Mouse (Mus musculus) neural tube, embryonic 11.5 days (tissue): Measurements from ENCODE around the gene Hhatl. TPM values are rescaled to one million over a fixed set of nuclear protein-coding genes. Genes with fewer than 3 reads are reported as not detected.

Experiments used
- ATAC-seq: fragments of 200-750 bp; cut with Nextera tagmentation; 2 replicates; pipeline ENCODE4 v1.8.0; 2017; ENCODE audit warnings: moderate number of reproducible peaks, mild to moderate bottlenecking, moderate TSS enrichment, moderate library complexity; ENCODE audit not compliant: insufficient read depth, low FRiP score, low TSS enrichment
- DNase-seq: peaks from one replicate; pipeline ENCODE4 v3.0.0-alpha.2; 2015; ENCODE audit warnings: low spot score
- H3K27ac ChIP-seq: fragments of 300-500 bp; sonication (generic); 2 replicates; pipeline ENCODE4 v1.5.1; 2014; ENCODE audit warnings: low read depth, mild to moderate bottlenecking, low read length
- H3K27me3 ChIP-seq: fragments of 300-500 bp; sonication (generic); 2 replicates; pipeline ENCODE4 v1.6.1; 2014; ENCODE audit warnings: mild to moderate bottlenecking, low read length, mixed read lengths; ENCODE audit not compliant: control insufficient read depth, insufficient read depth
- H3K36me3 ChIP-seq: fragments of 300-500 bp; sonication (generic); 2 replicates; pipeline ENCODE4 v1.6.1; 2014; ENCODE audit warnings: mild to moderate bottlenecking, low read length, moderate library complexity, mixed read lengths; ENCODE audit not compliant: control insufficient read depth, insufficient read depth
- H3K4me1 ChIP-seq: fragments of 300-500 bp; sonication (generic); 2 replicates; pipeline ENCODE4 v1.6.1; 2014; ENCODE audit warnings: low read length, mixed read lengths; ENCODE audit not compliant: control insufficient read depth, insufficient read depth
- H3K4me2 ChIP-seq: fragments of 300-500 bp; sonication (generic); 2 replicates; pipeline ENCODE4 v1.6.1; 2014; ENCODE audit warnings: low read depth, mild to moderate bottlenecking, moderate library complexity
- H3K4me3 ChIP-seq: fragments of 300-500 bp; sonication (generic); 2 replicates; pipeline ENCODE4 v1.5.1; 2014; ENCODE audit warnings: low read depth, low read length
- H3K9ac ChIP-seq: fragments of 300-500 bp; sonication (generic); 2 replicates; pipeline ENCODE4 v1.6.1; 2014; ENCODE audit warnings: mild to moderate bottlenecking, low read length
- H3K9me3 ChIP-seq: fragments of 300-500 bp; sonication (generic); 2 replicates; pipeline ENCODE4 v1.6.1; 2016; ENCODE audit warnings: low read length; ENCODE audit not compliant: control insufficient read depth
- WGBS: fragments of 180-500 bp; shearing (Covaris S2); extraction: QIAGEN DNeasy Blood & Tissue Kit; methylation state at CpG from one replicate; pipeline ENCODE4 v1.1.7; 2014; 5-methylcytosine and 5-hydroxymethylcytosine counted together
- polyA plus RNA-seq: library from polyadenylated mRNA; unstranded; fragments of >200 nt; fragmentation: Nextera tagmentation; extraction: Ambion mirVana; gene quantifications from 2 replicates; pipeline ENCODE4 v1.2.1, GENCODE M21; 2014

Gene Hhatl
- polyA plus RNA-seq, 1 experiment from 2014 or later, result 0.13 TPM

DNA sequence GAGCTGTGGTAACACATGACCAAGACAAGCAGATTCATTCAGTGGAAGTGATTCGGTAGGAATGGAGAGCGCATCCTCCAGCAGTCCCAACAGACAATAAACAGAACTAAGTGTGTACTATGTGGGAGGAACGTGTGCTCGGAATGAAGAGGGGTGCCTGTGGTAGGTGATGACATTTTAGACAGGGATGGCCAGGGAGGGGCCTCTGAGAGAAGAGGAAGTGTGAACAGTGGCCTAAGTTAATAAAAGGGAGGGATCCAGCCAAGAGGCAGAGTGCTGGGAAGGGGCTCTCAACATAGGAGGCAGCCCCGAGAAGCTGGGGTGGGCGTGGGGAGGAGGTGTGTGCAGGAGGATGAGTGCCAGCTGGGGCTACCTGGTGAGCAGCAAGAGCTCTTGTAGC, 36.0 kb upstream of the Hhatl start:
- Histone ChIP-seq H3K9me3 (no peaks in the 10 kb centered on the region), H3K36me3 (no peaks in the 10 kb centered on the region), H3K4me3 (no peak overlapping the region), H3K27me3 (no peaks in the 10 kb centered on the region), H3K4me2 (no peak overlapping the region), H3K9ac (no peak overlapping the region), H3K4me1 (no peaks in the 10 kb centered on the region), H3K27ac (no peak overlapping the region)
- DNase-seq, result no peak
- ATAC-seq, result no peak
- WGBS, result 85% methylated on average over 6 of the region's 6 CpGs

DNA sequence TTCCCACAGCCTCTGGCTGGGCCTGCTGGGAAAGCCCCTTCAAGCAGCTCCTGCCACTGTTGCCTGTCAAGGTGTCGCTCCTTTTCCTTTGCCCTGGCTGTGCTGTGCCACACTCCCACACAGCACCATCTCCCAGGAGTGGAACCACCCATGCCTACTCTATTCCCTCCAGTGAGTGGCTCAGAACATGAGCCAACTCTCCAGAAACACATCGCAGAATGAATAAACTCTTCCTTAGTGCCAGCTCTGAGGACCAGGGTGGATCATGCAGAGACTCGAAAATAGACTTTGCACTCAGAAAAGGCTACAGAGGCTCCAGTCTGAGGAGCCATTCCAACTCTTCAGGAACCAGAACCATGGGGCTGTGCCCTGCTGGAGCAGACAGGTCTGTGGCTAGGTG, 34.0 kb upstream of the Hhatl start:
- DNase-seq (no peak), ATAC-seq (no peak)

DNA sequence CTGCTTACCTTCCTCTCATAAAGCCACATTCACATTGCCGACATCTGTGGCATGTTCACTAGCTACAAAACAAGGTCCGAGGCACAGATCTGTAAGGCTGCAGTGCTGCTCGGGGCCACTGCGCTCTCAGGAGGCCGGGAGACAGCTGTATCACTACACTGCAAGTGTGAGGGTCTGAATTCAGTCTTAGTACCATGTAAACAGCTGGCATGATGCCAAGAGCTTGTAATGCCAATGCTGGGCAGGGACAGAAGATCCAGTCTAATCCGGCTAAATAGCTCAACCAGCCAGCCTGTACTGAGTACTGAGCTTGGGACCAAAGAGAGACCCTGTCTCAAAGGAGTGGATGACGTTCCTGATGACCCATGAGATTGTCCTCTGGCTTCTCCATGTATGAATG, 31.7 kb upstream of the Hhatl start:
- no peak overlapping the region for H3K9ac ChIP-seq
- peaks cover 2% of the 10 kb centered on the region; the same call in 1 of the 2 replicates for H3K4me1 ChIP-seq
- H3K9me3 ChIP-seq, result no peaks in the 10 kb centered on the region
- no peak for DNase-seq
- no peak overlapping the region for H3K4me2 ChIP-seq
- no peak overlapping the region for H3K4me3 ChIP-seq
- no peaks in the 10 kb centered on the region for H3K36me3 ChIP-seq
- no peak overlapping the region for H3K27ac ChIP-seq
- 85% methylated on average over 7 of the region's 7 CpGs for WGBS
- ATAC-seq, result no peak
- H3K27me3 ChIP-seq, result no peaks in the 10 kb centered on the region

More for the DNA sequence above, 34.0 kb upstream of the Hhatl start:
- no peak overlapping the region for H3K9ac ChIP-seq
- WGBS, result 92% methylated on average over 3 of the region's 3 CpGs
- H3K27me3 ChIP-seq, result no peaks in the 10 kb centered on the region
- no peaks in the 10 kb centered on the region for H3K36me3 ChIP-seq
- H3K4me2 ChIP-seq, result no peak overlapping the region
- no peaks in the 10 kb centered on the region for H3K9me3 ChIP-seq
- peaks cover 2% of the 10 kb centered on the region; the same call in 1 of the 2 replicates for H3K4me1 ChIP-seq
- no peak overlapping the region for H3K27ac ChIP-seq
- H3K4me3 ChIP-seq, result no peak overlapping the region

DNA sequence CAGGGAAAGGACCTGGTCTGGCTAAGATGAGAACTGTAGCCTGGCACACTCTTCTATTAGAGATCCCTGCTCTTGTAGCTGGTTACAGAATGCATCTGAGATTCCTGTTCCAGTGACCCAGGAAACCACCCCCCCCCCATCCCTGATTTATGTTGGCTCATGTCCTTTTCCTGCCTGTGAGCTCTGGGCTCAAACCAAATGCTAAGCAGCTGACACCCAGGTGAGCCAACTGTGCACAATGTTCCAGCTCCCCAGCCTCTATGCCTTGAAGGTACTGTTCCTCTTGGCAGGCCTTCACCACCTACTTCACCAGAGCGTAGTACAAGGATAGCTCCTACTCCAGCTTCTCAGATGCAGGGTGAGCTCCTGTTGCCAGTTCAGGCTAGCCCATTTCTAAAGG, 30.7 kb upstream of the Hhatl start:
- ATAC-seq (no peak), DNase-seq (no peak)
- WGBS, result 95% methylated on average over 1 of the region's 1 CpGs
- H3K27me3 ChIP-seq, result no peaks in the 10 kb centered on the region
- H3K9me3 ChIP-seq, result no peaks in the 10 kb centered on the region
- H3K4me3 ChIP-seq, result no peak overlapping the region
- H3K27ac ChIP-seq, result no peak overlapping the region
- no peaks in the 10 kb centered on the region for H3K36me3 ChIP-seq
- no peak overlapping the region for H3K9ac ChIP-seq
- peaks cover 2% of the 10 kb centered on the region; the same call in 1 of the 2 replicates for H3K4me1 ChIP-seq
- H3K4me2 ChIP-seq, result no peak overlapping the region

DNA sequence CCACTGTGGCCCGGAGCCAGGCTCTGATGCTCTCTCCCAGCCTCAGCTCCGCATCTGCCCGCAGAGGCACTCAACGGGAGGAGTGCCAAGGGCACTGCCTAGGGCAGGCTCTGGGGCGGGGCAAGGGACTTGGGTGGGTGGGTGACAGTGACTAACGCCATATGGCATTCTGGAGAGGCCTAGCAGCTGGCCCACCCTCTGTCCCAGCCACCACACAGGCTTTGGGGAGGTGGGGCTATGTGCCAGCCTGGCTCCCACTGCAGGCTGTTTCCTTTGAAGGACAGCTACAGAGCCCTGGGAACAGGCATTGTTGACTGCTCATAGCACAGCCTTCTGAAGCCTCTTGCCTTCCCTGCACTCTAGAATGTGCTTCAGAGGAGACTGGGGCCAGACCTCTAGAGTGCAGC, 30.3 kb upstream of the Hhatl start:
- H3K4me3 ChIP-seq, result no peak overlapping the region
- WGBS, result 72% methylated on average over 6 of the region's 6 CpGs
- H3K4me1 ChIP-seq, result peaks cover 2% of the 10 kb centered on the region; the same call in 1 of the 2 replicates
- H3K9me3 ChIP-seq, result no peaks in the 10 kb centered on the region
- no peaks in the 10 kb centered on the region for H3K36me3 ChIP-seq
- H3K4me2 ChIP-seq, result no peak overlapping the region
- no peak overlapping the region for H3K9ac ChIP-seq
- no peak for DNase-seq
- 0 out of 2 replicates have a peak, but pooled peaks have one; percentile 16 for ATAC-seq
- H3K27ac ChIP-seq, result no peak overlapping the region
- H3K27me3 ChIP-seq, result no peaks in the 10 kb centered on the region

DNA sequence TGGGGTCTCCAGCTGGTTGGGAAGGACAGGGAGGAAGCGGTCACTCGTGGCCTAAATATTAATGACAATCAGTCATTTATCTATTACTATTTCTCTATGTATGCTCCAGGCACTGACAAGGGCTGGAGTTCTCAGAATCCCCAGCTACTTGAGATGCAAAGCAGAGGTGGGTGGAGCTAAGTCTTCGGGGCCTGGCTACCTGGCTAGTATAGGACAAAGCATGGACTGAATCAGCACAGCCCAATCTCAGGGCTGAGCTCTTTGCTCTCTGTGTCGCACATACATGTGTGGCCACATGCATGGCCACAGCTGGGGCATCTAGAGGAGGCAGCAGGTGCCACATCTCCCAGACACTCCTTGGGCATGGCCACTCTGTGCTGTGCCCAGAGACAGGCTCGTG, 28.5 kb upstream of the Hhatl start:
- ATAC-seq, result no peak
- H3K9ac ChIP-seq, result no peak overlapping the region
- no peak overlapping the region for H3K27ac ChIP-seq
- no peaks in the 10 kb centered on the region for H3K36me3 ChIP-seq
- H3K4me3 ChIP-seq, result no peak overlapping the region
- 78% methylated on average over 5 of the region's 5 CpGs for WGBS
- H3K9me3 ChIP-seq, result no peaks in the 10 kb centered on the region
- no peak for DNase-seq
- H3K4me2 ChIP-seq, result no peak overlapping the region
- H3K4me1 ChIP-seq, result peaks cover 2% of the 10 kb centered on the region; the same call in 1 of the 2 replicates
- no peaks in the 10 kb centered on the region for H3K27me3 ChIP-seq

DNA sequence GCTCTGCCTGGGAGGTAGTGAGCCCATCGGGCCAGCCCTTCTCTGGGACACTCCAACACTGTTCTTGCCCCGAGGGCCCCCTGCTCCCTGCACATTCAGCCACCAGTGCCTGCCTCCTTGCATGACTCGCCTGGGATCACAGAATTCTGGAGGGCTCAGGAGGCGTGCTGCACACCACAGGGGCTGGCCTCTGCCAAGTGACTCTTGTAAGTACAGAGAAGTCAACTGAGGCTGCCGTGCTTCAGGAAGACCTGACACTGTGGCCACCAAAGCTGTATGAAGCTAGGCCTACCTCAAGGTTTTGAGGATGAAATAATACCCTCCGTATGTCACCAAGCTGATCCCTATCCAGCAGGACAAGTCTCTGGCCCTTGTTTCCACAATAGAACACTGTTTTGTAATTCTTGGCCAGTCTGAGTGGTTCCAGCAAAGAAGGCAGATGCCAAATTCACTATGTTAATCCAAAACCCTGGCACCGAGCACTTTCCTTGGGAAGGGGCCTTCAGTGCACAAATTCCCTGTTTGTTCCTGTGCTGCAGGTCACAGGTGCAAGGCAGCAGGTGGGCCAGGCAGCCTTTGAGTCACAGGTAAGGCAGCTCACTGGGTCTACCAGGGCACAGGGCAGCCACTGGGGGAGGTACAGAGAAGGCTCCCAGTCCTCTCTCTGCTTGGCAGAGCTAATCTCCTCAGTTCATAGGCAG, 27.6 kb upstream of the Hhatl start:
- Histone ChIP-seq H3K4me2 (no peak overlapping the region), H3K9ac (no peak overlapping the region), H3K27me3 (no peaks in the 10 kb centered on the region), H3K36me3 (no peaks in the 10 kb centered on the region), H3K9me3 (no peaks in the 10 kb centered on the region), H3K27ac (no peak overlapping the region), H3K4me3 (no peak overlapping the region), H3K4me1 (peaks cover 2% of the 10 kb centered on the region; the same call in 1 of the 2 replicates)
- WGBS, result 67% methylated on average over 7 of the region's 7 CpGs
- DNase-seq (no peak), ATAC-seq (no peak)

DNA sequence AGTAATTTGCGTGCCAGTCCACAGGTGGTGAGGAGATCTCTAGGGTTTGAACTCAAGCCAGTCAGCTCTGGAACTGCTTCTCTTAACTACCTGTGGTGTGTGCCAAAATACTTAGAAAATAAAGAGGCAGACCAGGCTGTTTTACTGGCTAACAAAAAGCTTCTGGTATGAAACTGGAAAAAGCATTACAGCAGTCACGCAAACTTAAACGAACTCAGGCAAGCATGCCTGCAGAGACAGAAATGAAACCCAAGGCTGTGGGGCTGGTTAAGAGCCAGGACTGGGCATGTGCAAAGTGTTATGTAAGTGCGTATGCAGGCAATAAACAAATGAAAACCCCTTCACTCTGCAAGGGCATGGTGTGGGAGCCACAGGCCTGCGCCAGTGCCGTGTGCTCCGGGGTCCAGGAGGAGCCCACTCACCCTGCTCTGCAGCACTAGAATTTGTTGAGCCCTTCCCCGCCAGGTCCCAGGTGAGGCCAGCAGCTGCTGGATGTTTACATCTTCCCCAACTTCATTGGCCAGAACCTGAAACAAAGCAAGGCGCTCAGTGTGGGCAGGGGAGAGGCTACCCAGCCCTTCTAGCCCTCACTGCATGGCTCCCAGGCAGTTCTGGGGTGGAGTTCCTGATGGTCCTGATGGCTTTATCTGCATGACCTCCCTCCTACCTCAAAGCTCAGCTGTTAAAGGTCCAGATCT, 26.9 kb upstream of the Hhatl start:
- H3K4me3 ChIP-seq, result no peak overlapping the region
- no peaks in the 10 kb centered on the region for H3K27me3 ChIP-seq
- ATAC-seq (no peak), DNase-seq (no peak)
- H3K9me3 ChIP-seq, result no peaks in the 10 kb centered on the region
- peaks cover 2% of the 10 kb centered on the region; the same call in 1 of the 2 replicates for H3K4me1 ChIP-seq
- no peak overlapping the region for H3K9ac ChIP-seq
- WGBS, result 84% methylated on average over 9 of the region's 9 CpGs
- no peaks in the 10 kb centered on the region for H3K36me3 ChIP-seq
- H3K27ac ChIP-seq, result no peak overlapping the region
- no peak overlapping the region for H3K4me2 ChIP-seq

DNA sequence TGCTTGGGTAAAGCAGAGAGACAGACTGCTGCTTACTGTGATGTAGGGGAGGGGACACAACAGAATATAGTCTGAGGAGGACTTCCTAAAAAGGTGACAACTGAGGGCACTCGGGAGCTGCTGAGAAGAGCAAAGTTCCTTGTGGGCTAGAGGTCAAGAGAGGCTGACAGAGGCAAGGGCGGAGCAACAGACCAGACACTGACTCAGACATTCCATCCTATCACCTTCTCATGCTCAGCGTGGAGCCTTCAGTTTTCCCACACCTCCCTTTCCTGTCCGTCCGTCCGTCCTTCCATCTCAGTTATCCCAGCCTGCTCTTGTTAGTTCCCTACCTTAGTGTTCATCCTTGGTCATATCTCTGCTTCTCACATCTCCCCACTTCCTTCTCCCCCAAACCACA, 22.9 kb upstream of the Hhatl start:
- DNase-seq (no peak), ATAC-seq (no peak)
- Histone ChIP-seq H3K27me3 (no peaks in the 10 kb centered on the region), H3K4me3 (no peak overlapping the region), H3K9me3 (no peaks in the 10 kb centered on the region), H3K4me2 (no peak overlapping the region), H3K4me1 (peaks cover 9% of the 10 kb centered on the region), H3K27ac (no peak overlapping the region), H3K36me3 (no peaks in the 10 kb centered on the region), H3K9ac (no peak overlapping the region)
- WGBS, result 78% methylated on average over 6 of the region's 6 CpGs
